Mouse (Mus musculus) stomach, postnatal 0 days (tissue): Measurements from ENCODE around the gene Nars2.

Experiments used
- CTCF ChIP-seq: IDR thresholded peaks from 2 replicates; pipeline ENCODE4 v1.5.1; 2016; ENCODE audit warnings: antibody characterized with exemption, low read depth, mild to moderate bottlenecking, moderate library complexity
- EP300 ChIP-seq: optimal IDR thresholded peaks from 2 replicates; pipeline ENCODE3; 2016; ENCODE audit warnings: antibody characterized with exemption

DNA sequence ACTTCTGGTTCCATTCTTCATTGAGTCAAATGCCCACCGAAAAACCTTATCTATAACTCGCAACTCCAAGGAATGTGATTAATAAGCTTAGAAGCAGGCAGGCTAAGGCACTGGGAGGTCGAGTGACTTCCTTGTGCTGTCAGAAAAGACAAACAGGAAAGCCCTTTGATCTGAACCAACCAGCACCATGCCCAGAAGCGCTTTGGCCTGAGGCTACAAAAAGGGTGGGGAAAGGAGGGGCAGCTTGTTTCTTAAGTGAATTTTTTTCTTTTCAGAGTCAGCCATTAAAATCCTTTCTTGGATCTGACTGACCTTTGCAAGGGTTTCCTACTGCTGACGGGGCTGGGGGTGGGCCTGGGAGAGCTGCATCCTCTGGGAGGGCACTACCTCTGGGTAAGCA, 49.1 kb upstream of the Nars2 start:
- no peak for TF ChIP-seq CTCF
- no peak for TF ChIP-seq EP300
